Mouse (Mus musculus) forebrain, postnatal 0 days (tissue): Measurements from ENCODE around the gene Cidec. TPM values are rescaled to one million over a fixed set of nuclear protein-coding genes. Genes with fewer than 3 reads are reported as not detected.
A peak's percentile ranks its signal among the peaks of the same experiment; 100 is the strongest.

Source experiments
- ATAC-seq: fragments of 200-750 bp; cut with Nextera tagmentation; 2 replicates; pipeline ENCODE4 v1.8.0; 2017; ENCODE audit warnings: mild to moderate bottlenecking, moderate library complexity
- DNase-seq: peaks from one replicate; pipeline ENCODE4 v3.0.0-alpha.2; 2015
- H3K27ac ChIP-seq: fragments of 300-500 bp; sonication (generic); 2 replicates; pipeline ENCODE4 v1.5.1; 2014; ENCODE audit warnings: low read depth, mild to moderate bottlenecking, antibody characterized with exemption, low read length, moderate library complexity, mixed read lengths
- H3K27me3 ChIP-seq: fragments of 300-500 bp; sonication (generic); 2 replicates; pipeline ENCODE4 v1.6.1; 2014; ENCODE audit warnings: mild to moderate bottlenecking, low read length, mixed read lengths; ENCODE audit not compliant: insufficient read depth
- H3K36me3 ChIP-seq: fragments of 300-500 bp; sonication (generic); 2 replicates; pipeline ENCODE4 v1.6.1; 2014; ENCODE audit warnings: mild to moderate bottlenecking, moderate library complexity; ENCODE audit not compliant: insufficient read depth
- H3K4me1 ChIP-seq: fragments of 300-500 bp; sonication (generic); 2 replicates; pipeline ENCODE4 v1.6.1; 2014; ENCODE audit warnings: antibody characterized with exemption; ENCODE audit not compliant: insufficient read depth
- H3K4me2 ChIP-seq: fragments of 300-500 bp; sonication (generic); 2 replicates; pipeline ENCODE4 v1.6.1; 2014; ENCODE audit warnings: low read depth, mild to moderate bottlenecking, moderate library complexity
- H3K4me3 ChIP-seq: fragments of 300-500 bp; sonication (generic); 2 replicates; pipeline ENCODE4 v1.5.1; 2014; ENCODE audit warnings: low read depth, low read length, mixed read lengths
- H3K9ac ChIP-seq: fragments of 300-500 bp; sonication (generic); 2 replicates; pipeline ENCODE4 v1.6.1; 2014; ENCODE audit warnings: mild to moderate bottlenecking
- H3K9me3 ChIP-seq: fragments of 300-500 bp; sonication (generic); 2 replicates; pipeline ENCODE4 v1.6.1; 2016; ENCODE audit warnings: low read length
- CTCF ChIP-seq: sonication (generic); IDR thresholded peaks from 2 replicates; pipeline ENCODE4 v1.5.1; 2016; ENCODE audit warnings: antibody characterized with exemption, control low read depth, low read depth
- WGBS: fragments of 180-500 bp; shearing (Covaris S2); extraction: QIAGEN DNeasy Blood & Tissue Kit; methylation state at CpG from one replicate; pipeline ENCODE4 v1.1.7; 2014; 5-methylcytosine and 5-hydroxymethylcytosine counted together
- polyA plus RNA-seq: library from polyadenylated mRNA; unstranded; fragments of >200 nt; fragmentation: Nextera tagmentation; extraction: Ambion mirVana; gene quantifications from 2 replicates; pipeline ENCODE4 v1.2.1, GENCODE M21; 2015
- total RNA-seq: library from RNA; depleted of rRNA; stranded (reverse); fragments of >200 nt; gene quantifications from 2 replicates; pipeline ENCODE4 v1.2.3, GENCODE M21; 2014; rRNA removed

Gene Cidec
- total RNA-seq (not detected in 2 replicates), polyA plus RNA-seq (not detected in 2 replicates)

- Histone ChIP-seq H3K4me2 (no peak within 1 kb of the TSS), H3K36me3 (no peaks in the 10 kb centered on the region), H3K27me3 (no peaks in the 10 kb centered on the region), H3K4me1 (no peaks in the 10 kb centered on the region), H3K27ac (no peak within 1 kb of the TSS), H3K4me3 (no peak within 1 kb of the TSS), H3K9ac (no peak within 1 kb of the TSS), H3K9me3 (no peaks in the 10 kb centered on the region)
- WGBS: 77% methylated on average over 9 of the region's 9 CpGs
- DNase-seq: no peak
- no peak for TF ChIP-seq CTCF
- ATAC-seq: no peak
Observed at GRCm38 (mm10) chr6:113435664-113436205, at the start of gene Cidec. TSS of gene Cidec (minus strand) at chr6:113435760.

GRCm38 (mm10) chr6:113483729-113484128 is 48.2 kb upstream of the Cidec start:
- 7% methylated on average over 10 of the region's 10 CpGs for WGBS
- DNase-seq (peak; percentile 49), ATAC-seq (peak; percentile 52)
- Histone ChIP-seq H3K4me1 (peaks cover 19% of the 10 kb centered on the region), H3K9ac (peak overlapping the region; percentile 83), H3K27me3 (no peaks in the 10 kb centered on the region), H3K4me2 (peak overlapping the region; percentile 70), H3K27ac (peak overlapping the region; percentile 88), H3K9me3 (no peaks in the 10 kb centered on the region), H3K36me3 (peaks cover 14% of the 10 kb centered on the region), H3K4me3 (peak overlapping the region; percentile 66)
- peak; percentile 32 for TF ChIP-seq CTCF

- Histone ChIP-seq H3K9ac (peak within 1 kb of the TSS; percentile 83), H3K27me3 (no peaks in the 10 kb centered on the region), H3K9me3 (no peaks in the 10 kb centered on the region), H3K27ac (peak within 1 kb of the TSS; percentile 88), H3K4me2 (peak within 1 kb of the TSS; percentile 70), H3K4me1 (peaks cover 19% of the 10 kb centered on the region), H3K4me3 (peak within 1 kb of the TSS; percentile 66), H3K36me3 (peaks cover 8% of the 10 kb centered on the region; the same call in 1 of the 2 replicates)
- TF ChIP-seq CTCF: no peak
- DNase-seq (peak; percentile 94), ATAC-seq (peak; percentile 96)
- WGBS: under 1% methylated on average over 26 of the region's 26 CpGs
Observed at GRCm38 (mm10) chr6:113483100-113483615, 47.6 kb upstream of the Cidec start, which contains the start of gene Creld1. TSS of gene Creld1 (plus strand) at chr6:113483297.

- peak overlapping the region; percentile 70 for H3K4me2 ChIP-seq
- H3K27me3 ChIP-seq: no peaks in the 10 kb centered on the region
- TF ChIP-seq CTCF: peak; percentile 44
- peak; percentile 62 for ATAC-seq
- H3K27ac ChIP-seq: peak overlapping the region; percentile 88
- no peaks in the 10 kb centered on the region for H3K9me3 ChIP-seq
- peak; percentile 55 for DNase-seq
- H3K4me3 ChIP-seq: peak overlapping the region; percentile 66
- WGBS: 5% methylated on average over 65 of the region's 65 CpGs
- H3K4me1 ChIP-seq: peaks cover 19% of the 10 kb centered on the region
- peak overlapping the region; percentile 83 for H3K9ac ChIP-seq
- H3K36me3 ChIP-seq: peaks cover 7% of the 10 kb centered on the region; the same call in 1 of the 2 replicates
Observed at GRCm38 (mm10) chr6:113482477-113483099, 47.0 kb upstream of the Cidec start.

- Histone ChIP-seq H3K36me3 (no peaks in the 10 kb centered on the region), H3K27me3 (no peaks in the 10 kb centered on the region), H3K9me3 (no peaks in the 10 kb centered on the region), H3K4me3 (no peak overlapping the region), H3K4me1 (peaks cover 19% of the 10 kb centered on the region), H3K27ac (no peak overlapping the region), H3K9ac (no peak overlapping the region), H3K4me2 (no peak overlapping the region)
- no peak for DNase-seq
- WGBS: 58% methylated on average over 18 of the region's 18 CpGs
- ATAC-seq: no peak
- no peak for TF ChIP-seq CTCF
Observed at GRCm38 (mm10) chr6:113480555-113481373, 45.2 kb upstream of the Cidec start.

GRCm38 (mm10) chr6:113478906-113479305 is 43.3 kb upstream of the Cidec start:
- Histone ChIP-seq H3K36me3 (no peaks in the 10 kb centered on the region), H3K9me3 (no peaks in the 10 kb centered on the region), H3K27me3 (no peaks in the 10 kb centered on the region), H3K4me1 (peaks cover 4% of the 10 kb centered on the region), H3K9ac (no peak overlapping the region), H3K4me3 (no peak overlapping the region), H3K4me2 (no peak overlapping the region), H3K27ac (no peak overlapping the region)
- WGBS: 79% methylated on average over 10 of the region's 10 CpGs
- DNase-seq (no peak), ATAC-seq (no peak)
- no peak for TF ChIP-seq CTCF
